Mouse (Mus musculus) gastrocnemius, postnatal 4 days (tissue): ENCODE measurements around the gene Thnsl1. TPM values are rescaled to one million over a fixed set of nuclear protein-coding genes. Genes with fewer than 3 reads are reported as not detected.
"Not testable (repeated sequence)": the region's sequence is repeated elsewhere in the genome, so short reads cannot be mapped to it uniquely, and the experiment has no call there.

Experiments
- DNase-seq, 2 experiments: peaks; one replicate each; pipeline ENCODE4 v3.0.0; 2021 to 2022; ENCODE audit warnings: low spot score in 2 of 2, mixed read lengths in 2 of 2
- total RNA-seq, 2 experiments: library from RNA; stranded (reverse); gene quantifications; 2 replicates each; pipeline ENCODE4 v1.2.3; 2021

The Thnsl1 gene
- total RNA-seq, 2 experiments from 2014 or later, result 4.5 to 5.7 TPM

DNA sequence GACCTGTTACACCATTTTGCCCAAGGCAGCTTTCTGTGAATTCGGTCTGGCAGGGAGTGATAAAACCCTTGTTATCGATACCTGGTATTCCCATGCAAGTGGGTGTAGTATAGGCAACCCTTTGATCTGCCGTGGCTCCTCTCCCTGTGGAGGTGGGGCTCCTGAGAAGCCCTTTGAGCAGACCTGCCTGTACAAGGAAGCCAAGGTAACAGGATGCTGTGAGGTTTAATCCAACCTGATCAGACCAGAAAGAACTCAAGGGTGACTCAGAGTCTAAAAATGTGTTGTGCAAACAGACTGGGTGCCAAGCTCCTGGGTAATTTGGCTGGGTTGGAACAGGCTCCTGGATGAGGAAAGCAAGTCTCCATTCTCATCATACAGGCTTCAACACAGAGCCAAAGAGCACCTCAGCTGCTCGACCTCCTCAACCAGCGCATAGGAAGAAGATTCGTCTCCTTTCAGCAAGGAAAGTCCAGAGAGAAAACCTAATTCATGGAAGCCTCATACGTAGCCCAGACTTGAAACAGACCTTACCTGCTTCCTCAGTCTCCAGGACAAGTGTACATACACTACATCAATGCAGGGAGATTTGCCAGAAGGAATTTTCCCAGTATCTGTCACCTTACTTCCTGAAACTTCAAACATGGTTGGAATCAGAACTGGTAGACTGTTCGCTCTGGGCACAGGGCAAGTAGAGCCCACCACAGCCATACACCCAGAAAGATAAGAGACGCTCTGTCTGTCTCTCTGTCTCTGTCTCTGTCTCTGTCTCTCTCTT is 29.5 kb downstream of the Thnsl1 start:
- DNase-seq, result no peak

DNA sequence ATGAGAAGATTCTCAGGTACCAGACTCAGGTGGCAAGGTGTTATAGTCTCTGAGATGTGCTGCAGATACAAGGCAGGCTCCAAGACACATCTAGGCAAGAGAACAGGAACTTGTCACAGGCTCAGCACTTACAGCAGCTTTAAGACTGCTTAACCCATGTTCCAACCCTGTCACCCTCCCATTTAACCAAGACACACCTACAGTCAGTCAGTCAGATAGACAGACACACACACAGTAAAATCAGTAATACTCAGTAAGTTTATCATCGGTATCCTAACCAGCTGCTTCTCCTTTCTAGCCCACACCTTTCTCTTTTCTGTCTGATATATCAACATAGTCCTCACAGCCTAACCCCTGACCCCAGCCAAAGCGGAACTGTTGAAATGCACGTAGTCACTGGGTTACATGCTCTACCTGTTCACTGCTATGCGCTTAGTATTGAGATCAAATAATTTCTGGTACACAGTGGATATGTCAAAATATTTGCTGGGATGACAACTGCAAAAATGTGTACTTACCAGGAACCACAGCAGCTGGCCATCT is 30.4 kb downstream of the Thnsl1 start:
- no peak for DNase-seq

- DNase-seq, result no peak
Observed at GRCm38 (mm10) chr2:21236846-21237245, 31.3 kb downstream of the Thnsl1 start.

DNA sequence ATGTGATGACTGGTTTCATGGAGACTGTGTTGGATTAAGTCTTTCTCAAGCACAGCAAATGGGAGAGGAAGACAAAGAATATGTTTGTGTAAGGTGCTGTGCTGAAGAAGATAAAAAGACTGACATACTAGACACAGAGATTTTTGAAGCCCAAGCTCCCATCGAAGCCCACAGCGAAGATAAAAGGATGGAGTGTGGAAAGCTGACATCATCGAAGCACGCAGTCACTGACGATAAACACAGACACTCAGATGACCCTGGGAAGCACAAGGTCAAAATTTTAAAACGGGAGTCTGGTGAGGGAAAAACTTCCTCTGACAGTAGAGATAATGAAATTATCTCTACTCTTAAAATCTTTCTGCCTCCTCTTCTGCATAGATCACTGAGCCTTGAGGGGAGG is 38.6 kb downstream of the Thnsl1 start:
- DNase-seq, result not testable (repeated sequence)

DNA sequence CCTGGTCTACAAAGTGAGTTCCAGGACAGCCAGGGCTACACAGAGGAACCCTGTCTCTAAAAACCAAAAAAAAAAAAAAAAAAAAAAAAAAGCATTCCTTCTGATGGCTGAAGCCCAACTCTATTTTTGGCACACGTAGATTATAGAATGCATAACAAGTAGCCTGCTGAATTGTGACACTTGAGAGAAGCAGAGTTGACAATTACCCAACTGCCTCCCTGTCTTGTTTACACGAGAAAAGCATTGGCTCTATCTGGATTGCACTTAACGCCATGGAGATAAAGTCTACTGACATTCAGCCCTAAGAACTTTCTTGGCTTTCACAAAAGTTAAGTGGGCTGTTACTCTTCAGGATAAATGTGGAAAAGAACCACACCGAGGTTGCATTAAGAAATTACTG is 39.5 kb downstream of the Thnsl1 start:
- no peak for DNase-seq

DNA sequence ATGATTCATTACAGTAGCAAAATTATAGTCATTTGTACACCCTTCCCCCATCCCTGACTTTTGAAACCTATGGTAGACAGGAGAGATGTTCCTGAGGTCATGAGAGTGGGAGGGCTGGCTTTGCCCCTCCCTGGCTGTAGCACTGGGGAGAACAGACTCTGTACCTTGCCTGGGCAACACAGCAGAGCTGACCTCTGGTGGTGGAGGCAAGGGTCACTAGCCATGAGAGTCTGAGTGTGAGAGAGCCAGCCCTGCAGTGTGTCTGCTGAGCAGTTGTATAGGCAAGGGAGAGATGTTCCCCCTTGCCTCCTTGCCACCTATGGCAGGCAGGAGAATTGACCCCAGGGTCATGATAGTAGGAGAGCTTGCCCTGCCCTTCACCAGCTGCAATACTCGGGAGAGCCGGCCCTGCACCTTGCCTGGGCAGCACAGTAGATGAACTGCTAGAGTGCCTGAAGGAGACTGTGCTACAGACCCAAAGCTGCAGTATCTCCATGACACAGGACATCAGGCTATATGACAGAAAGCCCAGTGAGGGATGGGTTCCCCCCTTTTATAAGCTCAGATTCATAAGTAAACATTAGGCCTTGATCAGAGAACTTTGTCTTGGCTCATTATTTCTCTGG is 40.1 kb downstream of the Thnsl1 start:
- DNase-seq, result no peak

DNA sequence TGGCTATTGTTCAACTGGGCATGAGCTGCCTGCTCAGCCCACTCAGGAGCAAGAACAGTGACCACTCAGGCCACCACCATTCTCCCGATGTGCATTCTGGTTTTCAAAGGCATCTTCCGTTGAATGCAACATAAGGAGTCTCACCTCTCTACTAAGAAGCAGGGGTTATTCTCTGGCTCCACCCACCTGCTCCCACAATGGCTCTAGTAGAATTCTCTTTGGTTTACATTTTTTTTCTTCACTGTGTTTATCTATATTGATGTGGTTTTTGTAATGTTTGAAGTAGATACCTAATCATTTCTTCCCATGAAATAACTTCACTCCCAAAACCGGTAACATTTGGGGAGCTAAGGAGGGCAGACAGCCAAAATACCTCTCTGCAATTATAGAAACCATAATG is 48.1 kb downstream of the Thnsl1 start:
- DNase-seq, result no peak

GRCm38 (mm10) chr2:21254308-21254707 is 48.8 kb downstream of the Thnsl1 start:
- no peak for DNase-seq

GRCm38 (mm10) chr2:21258281-21258680 is 52.8 kb downstream of the Thnsl1 start:
- DNase-seq, result no peak

DNA sequence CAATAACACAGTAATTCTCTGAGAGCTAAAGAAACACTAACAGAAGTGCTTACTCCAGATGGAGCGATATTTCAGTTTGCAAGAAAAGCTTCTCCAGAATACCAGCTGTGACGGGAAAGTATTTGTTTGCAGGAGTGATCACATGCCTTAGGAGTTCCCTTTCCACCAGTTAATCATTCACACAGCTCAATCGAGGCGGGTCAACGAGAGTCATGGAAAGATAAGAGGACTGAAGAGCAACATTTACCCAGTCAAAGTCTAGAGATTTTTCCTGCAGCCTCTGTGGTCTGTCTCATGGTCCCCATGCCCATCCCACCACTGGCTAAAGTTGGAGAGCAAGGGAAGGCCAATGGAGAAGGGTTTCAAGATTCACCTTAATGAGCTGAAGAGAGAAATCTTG is 53.6 kb downstream of the Thnsl1 start:
- no peak for DNase-seq

- DNase-seq, result no peak
Observed at GRCm38 (mm10) chr2:21260060-21260459, 54.5 kb downstream of the Thnsl1 start.

GRCm38 (mm10) chr2:21261370-21262006 is 56.0 kb downstream of the Thnsl1 start:
- DNase-seq, result peak; percentile 27 to 55

- no peak for DNase-seq
Observed at GRCm38 (mm10) chr2:21264031-21264430, 58.5 kb downstream of the Thnsl1 start.

Other genes starting within 250 kb of the Thnsl1 start
- 10 to 100 TPM; 87.5 to 91.7 TPM for gene Arhgap21, start 236.8 kb upstream of the Thnsl1 start, total RNA-seq
- gene Enkur, start 359 bp upstream of the Thnsl1 start, total RNA-seq, result 1 to 10 TPM; 6.5 to 7.9 TPM
- gene Gpr158, start 161.8 kb downstream of the Thnsl1 start, total RNA-seq, result not detected